Mouse (Mus musculus) adrenal gland, adult 8-10 months (tissue): Measurements from ENCODE around the gene Casp14. TPM values are rescaled to one million over a fixed set of nuclear protein-coding genes. Genes with fewer than 3 reads are reported as not detected.
"Not testable (repeated sequence)": the region's sequence is repeated elsewhere in the genome, so short reads cannot be mapped to it uniquely, and the experiment has no call there.

Experiments
- DNase-seq: peaks from one replicate; pipeline ENCODE4 v3.0.0; 2022
- total RNA-seq, 4 experiments: library from RNA; stranded (reverse); gene quantifications; 2 replicates each; pipeline ENCODE4 v1.2.4; 2022

The Casp14 gene
- total RNA-seq, 4 experiments from 2014 or later: not detected

GRCm38 (mm10) chr10:78666696-78667095 lies 51.4 kb downstream of the Casp14 start:
- DNase-seq: not testable (repeated sequence)

GRCm38 (mm10) chr10:78664546-78664945 lies 53.5 kb downstream of the Casp14 start:
- no peak for DNase-seq

Other genes with a start within 250 kb of the Casp14 start
- gene Olfr1358, start 200.9 kb downstream of the Casp14 start, total RNA-seq: not detected
- 10 to 100 TPM; 58.3 to 68.8 (median 61.9) TPM for gene Ilvbl, start 143.9 kb downstream of the Casp14 start, total RNA-seq
- gene Syde1, start 126.3 kb downstream of the Casp14 start, total RNA-seq: 10 to 100 TPM; 33.9 to 74.0 (median 52.2) TPM
- not detected for gene Olfr1357, start 100.2 kb downstream of the Casp14 start, total RNA-seq
- gene Ccdc105, start 34.8 kb upstream of the Casp14 start, total RNA-seq: not detected
- under 1 TPM in 3 of 4 experiments, not detected in 1; 0.13 to 0.77 (median 0.20) TPM for gene Slc1a6, start 62.2 kb upstream of the Casp14 start, total RNA-seq
- not detected for gene Olfr1356, start 133.9 kb upstream of the Casp14 start, total RNA-seq
- not detected for gene Olfr1355, start 157.2 kb upstream of the Casp14 start, total RNA-seq
- gene Olfr1354, start 194.9 kb upstream of the Casp14 start, total RNA-seq: not detected
- not detected for gene Olfr8, start 232.3 kb upstream of the Casp14 start, total RNA-seq
- not detected for gene Olfr1353, start 245.0 kb upstream of the Casp14 start, total RNA-seq